Mouse (Mus musculus) CH12F3 (cell line): ENCODE results near the gene Pcsk6.

ENCODE experiments used
- in situ Hi-C: fragments of 300-500 bp; cut with MboI; formaldehyde crosslinking; loops from 2 replicates; pipeline ENCODE4 v1.14.3; 2020; ENCODE audit warnings: low sequenced_read_pairs

Gene Pcsk6

DNA sequence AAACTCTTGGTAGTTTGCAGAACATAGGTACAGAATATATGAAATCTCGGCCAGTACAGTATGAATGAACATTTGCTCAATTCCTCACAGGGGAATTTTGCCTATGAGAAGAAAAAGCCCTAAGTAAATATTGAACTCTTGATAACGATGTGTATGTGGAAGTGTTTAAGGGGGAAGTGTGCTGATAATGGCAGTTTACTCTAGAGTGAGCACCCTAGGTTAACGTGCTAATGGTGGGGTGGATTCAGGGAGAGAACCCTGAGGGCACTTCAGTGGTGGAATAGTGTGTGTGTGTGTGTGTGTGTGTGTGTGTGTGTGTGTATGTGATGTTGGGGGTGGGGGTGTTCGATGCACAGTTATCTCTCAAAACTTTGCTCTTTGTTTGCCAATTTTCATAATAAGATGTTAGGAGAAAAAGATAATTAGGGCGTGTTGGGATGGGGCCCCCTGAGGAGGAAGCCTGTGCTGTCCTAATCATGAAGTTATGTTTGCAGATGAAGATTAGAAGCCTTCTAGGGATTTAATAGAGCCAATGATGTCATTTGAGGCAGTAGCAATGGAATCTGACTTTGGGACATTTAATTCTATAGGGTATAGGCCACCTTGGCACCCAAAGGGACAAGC lies 19.2 kb downstream of the Pcsk6 start:
- in situ Hi-C loops = no loop called here

DNA sequence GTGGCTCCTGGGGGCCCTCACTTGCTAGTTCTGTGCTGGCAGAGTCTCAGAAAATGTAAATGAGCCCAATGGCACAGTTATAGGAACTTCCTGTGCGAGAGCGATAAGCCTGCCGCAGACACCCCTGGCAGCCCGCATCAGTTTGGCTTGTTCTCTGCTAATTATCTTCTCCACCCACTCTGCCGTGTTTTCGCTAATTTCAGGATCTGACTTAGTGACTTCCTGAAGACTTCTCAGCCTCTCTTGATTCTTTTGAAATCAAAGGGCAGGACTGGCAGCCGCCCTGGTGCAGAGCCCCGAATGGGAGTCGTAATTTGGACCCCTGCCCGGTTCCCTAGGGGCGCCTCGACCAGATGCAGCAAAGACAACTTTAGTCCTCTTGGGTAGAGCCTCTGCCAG lies 19.8 kb downstream of the Pcsk6 start:
- in situ Hi-C loops = no loop called here

GRCm38 (mm10) chr7:65884928-65885327 lies 23.4 kb downstream of the Pcsk6 start:
- in situ Hi-C loops = no loop called here

DNA sequence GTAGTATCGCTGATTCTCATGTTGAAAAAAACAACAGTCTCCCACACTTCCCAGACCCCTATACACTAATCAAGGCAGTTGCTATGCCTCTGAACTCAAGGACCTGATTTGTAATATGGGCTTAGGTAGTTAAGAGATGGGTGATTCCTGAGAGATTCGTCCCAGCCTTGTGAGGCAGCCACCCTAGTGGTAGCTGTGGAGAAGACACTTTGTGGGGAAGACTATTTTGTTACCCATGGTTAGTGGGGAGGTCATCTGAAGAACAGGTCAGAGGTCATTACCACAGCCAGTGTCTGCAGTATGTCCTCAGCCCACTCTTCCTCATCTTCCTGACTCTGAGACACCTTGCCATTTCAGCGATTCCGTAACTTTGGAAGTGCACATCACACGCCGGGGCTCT lies 24.3 kb downstream of the Pcsk6 start:
- in situ Hi-C loops = no loop called here

GRCm38 (mm10) chr7:65891831-65892230 lies 30.3 kb downstream of the Pcsk6 start:
- in situ Hi-C loops = no loop called here

GRCm38 (mm10) chr7:65892264-65892828 lies 30.8 kb downstream of the Pcsk6 start:
- in situ Hi-C loops = no loop called here

DNA sequence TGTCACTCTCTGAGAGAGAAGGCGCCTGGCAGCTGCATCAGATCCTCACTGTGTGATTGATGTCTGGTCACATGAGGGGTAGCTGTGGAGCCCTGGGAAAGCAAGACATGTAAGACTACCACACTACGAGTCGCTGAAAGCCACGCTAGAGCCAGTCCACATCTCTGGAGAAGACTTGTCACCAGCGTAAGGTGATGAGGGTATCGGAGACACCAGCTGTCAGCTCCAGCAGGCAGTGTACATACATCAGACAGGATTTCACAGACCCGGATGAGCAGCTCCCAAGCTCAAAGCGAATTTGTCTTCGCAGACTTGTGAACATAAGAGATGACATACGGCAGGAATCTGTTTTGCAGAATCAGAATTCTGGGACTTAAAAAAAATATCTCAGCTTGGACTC lies 32.0 kb downstream of the Pcsk6 start:
- in situ Hi-C loops = no loop called here

DNA sequence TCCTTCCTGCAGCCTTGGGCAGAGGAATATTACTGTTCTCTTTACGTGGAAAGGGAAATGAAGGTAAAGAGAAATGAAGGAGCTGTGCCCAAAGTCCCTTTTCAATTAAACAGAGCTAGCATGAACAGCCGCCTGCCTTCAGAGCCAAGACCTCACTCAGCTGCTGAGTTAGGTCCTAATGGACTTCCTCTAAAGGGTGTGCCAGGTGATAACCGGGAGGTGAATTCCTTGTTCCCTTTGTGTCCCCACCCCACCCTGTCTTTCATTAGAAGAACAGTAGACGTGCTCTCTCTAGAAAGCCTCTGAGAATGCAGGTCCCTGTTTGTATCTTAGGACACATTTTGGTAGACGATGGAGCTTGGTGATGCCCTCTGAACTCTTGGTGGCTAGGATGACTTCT lies 33.7 kb downstream of the Pcsk6 start:
- in situ Hi-C loops = no loop called here

DNA sequence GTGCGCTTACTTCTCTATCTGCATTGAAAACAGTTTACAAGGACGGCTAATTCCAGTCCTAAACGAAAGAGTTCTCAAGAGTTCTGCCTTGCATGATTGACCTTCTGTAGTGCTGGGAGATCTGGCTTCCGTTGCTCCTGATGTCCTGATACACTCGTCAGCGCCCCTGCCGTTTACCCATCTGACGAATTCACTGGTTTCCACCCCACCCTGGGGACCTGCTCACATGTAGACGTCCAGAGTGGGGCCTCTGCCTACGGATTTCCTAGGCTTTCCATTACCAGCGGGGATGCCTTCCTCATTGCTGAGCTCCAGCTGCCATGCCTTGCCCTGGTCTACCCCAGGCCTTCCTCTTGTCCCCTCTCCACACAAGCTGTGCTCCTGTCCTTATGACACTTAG lies 39.7 kb downstream of the Pcsk6 start:
- in situ Hi-C loops = no loop called here

DNA sequence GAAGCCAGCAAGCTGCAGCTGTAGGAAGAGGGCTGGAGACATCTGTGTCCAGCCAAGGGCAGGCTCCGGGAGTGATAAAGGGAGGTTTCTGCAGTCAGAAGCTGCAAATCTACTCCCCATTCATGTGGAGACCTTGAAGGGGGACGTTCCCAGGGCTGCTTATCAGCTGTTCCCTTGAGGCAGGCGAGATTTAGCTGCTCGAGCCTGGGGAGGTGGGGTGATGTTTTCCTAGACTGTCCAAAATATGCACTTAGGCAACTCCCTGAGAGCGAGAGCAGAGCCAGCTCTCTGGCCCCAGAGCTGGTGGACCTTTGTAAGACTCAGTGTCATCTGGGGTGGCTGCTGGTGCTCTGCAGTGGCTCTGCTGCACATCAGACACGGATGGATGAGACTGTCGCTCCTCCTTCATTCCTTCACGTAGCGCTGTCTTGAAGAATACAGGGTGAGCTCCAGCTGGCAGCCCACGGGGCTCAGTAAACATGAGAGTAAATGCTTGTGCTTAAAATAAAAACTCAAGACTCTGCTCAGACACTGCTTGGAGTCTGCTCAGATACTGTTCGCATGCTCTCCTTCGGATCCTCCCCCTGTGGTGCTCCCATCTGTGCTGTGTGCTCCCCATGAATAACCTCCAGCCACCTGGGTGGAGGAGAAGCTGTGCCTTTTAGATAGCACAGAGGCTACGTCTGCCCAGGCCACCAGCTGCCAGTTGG lies 41.1 kb downstream of the Pcsk6 start:
- in situ Hi-C loops = no loop called here

DNA sequence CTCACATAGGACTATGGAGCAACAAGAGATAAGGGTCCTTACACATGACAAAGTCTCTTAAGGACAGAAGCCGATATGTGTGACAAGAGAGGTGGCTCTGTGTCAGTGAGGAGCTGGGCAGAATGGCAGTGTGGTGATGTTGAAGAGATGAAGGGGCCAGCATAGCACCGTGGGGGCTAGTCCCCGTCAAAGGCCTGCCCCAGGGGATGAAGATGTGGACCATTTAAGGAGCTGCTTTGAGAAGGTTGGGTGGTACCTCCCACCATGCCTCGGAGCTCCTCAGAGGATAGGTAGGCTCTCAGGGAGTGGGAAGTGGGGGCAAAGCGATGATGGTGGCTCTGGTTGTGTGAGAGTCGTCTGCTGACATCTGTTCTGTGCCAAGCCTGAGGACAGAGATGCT lies 41.9 kb downstream of the Pcsk6 start:
- in situ Hi-C loops = no loop called here

DNA sequence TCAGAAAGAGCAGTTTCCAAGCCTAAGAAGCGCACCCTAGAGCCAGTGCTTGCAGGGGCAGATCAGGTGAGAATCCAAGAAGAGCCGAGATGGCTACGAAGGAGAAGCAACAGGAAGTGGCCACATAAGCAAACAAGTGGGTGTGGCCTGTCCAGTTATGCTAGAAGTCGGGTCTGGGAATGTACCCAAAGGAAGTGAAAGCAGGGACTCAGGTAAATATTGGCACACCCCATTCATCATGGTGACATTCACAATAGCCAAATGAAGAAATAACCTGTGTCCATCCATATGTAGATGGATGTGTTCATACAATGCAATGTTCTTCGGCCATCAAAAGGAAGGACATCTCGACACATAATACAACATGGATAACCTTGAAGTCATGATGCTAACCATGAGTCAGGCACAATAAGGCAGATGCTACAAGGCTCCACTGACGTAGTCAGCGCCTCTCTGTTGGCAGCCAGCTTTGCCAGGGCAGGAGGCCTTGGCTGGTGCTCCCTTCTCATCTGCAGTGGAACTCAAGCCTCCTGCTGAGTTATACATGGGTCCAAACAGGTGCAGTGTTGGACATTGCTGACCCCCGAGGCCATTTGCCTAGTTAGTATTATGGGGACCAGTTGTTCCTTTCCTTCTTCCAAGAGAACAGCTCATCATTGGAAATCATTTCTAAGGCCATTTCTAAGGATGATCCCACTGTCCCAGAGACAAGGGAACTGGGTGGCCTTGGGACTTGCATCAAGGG lies 45.2 kb downstream of the Pcsk6 start:
- in situ Hi-C loops = no loop called here

DNA sequence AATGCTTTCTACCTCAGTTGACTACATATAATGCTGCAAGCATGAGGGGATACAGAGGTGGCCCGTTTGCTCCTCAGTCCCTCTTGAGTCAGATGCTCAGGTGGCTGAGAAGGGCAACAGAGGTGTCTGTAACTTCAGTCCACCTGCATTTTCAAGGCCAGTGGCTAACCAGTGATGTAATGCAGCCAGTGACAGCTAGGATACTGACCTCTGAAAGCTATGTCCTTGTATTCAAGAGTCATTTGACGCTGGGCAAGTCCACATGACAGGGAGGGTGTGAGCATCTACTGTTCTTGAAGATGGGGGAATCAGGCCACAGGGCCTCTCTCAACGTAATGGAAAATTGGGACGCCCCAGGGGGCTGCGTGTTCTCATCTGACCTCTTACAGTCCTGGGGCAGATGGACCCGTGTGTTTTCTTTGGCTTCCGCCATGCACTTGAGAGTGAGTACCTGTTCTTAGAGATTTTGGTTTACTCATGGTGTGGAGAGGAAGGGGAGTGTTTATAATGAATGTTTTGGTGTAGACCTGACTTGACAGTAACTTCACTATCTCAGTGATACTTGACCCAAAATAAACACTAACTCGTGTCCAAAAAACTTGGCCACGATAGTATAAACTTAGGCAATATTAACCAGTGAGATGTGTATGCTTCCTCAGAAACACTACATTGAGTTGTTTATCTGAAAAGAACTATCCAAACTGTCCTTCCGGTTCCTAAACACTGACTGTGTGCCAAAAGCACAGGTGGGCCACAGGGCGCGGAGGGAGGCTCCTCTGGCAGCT lies 48.0 kb downstream of the Pcsk6 start:
- in situ Hi-C loops = no loop called here

DNA sequence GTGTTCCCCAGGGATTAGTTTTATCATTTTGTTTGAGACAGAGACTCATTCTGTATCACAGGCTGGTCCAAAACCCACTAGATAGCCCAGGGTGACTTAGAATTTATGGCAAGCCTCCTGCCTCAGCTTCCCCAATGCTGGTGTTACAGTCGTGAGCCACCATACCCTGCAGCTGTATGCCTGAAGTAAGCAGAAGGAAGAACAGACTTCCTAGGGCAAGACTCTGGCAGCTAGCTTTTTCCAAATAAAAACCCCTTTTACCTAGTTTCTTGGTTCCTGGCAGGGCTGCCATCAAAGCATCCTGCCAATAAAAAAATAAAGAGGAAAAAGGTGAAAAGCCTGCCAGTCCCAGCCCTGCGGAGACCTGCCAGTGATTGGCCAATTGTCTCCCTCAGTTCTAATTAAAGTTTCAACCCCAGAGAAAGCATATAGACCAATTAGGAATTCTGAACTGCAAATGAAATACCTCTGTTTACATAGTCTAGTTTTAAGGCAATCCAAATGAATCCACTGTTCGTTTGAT lies 51.6 kb downstream of the Pcsk6 start:
- in situ Hi-C loops = no loop called here

DNA sequence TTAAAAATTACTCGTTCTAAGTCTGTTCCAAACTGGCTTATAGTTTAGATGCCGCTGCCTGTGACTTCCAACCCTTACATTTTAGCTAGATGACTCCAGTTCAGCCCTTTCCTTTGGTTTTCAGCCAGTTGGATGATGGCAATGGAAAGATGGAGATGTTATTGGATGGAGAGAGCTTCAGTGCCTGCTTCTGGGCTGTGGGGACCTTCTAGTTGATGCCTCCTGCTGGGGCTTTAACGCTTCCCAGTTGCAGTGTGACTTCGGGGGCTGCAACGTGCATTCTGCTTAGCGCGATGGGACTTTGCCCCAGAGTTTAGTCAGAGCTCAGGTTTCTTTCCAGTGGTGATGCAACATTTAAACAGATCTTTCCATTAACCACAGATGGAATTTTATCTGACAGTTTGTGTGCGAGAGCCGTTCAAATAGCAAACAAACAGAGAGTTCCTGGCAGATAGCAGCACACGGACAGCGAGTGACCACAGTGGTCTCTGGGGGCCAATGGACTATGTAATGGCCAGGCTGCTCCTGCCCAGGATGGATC lies 53.3 kb downstream of the Pcsk6 start:
- in situ Hi-C loops = no loop called here

GRCm38 (mm10) chr7:65915821-65916220 lies 54.3 kb downstream of the Pcsk6 start:
- in situ Hi-C loops = no loop called here

- in situ Hi-C loops = no loop called here
These were observed 55.0 kb downstream of the Pcsk6 start for GRCm38 (mm10) chr7:65916566-65916965.

GRCm38 (mm10) chr7:65918431-65918830 lies 56.9 kb downstream of the Pcsk6 start:
- in situ Hi-C loops = no loop called here

DNA sequence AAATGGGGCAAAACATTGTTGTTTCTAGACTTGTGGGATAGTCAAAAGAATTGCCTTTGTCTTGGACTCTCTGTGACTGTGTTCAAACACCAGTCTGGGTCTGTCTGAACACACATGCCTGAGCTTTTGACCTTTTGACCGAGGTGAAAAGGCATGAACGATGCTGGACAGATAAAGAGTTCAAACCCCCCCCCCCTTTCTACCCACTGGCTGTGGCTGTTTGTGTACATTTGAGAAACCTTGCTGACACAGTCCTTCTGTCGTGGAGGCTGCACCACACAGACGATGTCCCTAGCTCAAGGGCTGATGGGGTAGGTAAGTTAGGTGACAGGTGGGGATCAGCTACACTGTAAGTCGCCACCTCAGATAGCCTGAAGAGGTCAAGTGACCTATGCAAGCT lies 67.9 kb downstream of the Pcsk6 start:
- in situ Hi-C loops = no loop called here

GRCm38 (mm10) chr7:65930478-65930877 lies 68.9 kb downstream of the Pcsk6 start:
- in situ Hi-C loops = no loop called here
